Mouse (Mus musculus): Measurements from ENCODE around the gene Ngef.
"Not testable (repeated sequence)": the region's sequence is repeated elsewhere in the genome, so short reads cannot be mapped to it uniquely, and the experiment has no call there.

Ngef gene

DNA sequence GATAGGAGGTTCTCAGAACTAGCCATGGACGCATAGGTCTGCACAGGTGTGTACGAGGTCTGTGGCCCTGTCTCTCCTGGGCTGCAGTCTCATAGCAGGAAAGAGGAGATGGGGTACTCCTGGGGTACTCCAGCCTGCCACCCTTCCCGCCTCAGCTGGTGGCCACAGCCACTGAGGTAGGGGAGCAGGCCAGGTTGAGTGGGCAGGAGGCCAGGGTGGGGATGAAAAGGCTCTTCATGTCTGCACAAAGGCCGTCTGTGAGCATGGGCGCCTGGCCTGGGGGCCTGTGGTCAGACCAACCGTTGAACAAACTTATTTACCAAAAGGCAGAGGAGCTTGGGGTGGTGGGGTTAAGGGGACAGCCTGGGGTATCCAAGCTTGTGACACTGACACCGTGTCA lies 101.8 kb downstream of the Ngef start:
- no peak for DNase-seq

DNA sequence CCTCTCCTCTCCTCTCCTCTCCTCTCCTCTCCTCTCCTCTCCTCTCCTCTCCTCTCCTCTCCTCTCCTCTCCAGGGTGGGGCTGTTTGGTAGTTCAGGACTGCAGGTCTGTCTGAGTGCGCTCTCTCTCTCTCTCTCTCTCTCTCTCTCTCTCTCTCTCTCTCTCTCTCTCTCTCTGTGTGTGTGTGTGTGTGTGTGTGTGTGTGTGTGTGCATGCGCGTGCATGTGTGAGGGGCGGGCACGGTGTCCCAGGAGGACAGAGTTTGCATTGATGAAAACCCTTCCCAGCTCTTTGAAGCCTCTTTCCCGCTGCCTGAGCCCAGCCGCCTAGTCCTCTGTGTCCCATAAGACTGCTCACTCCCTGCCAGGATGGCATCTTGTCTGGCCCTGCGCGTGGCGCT lies 103.7 kb downstream of the Ngef start, which contains the start of gene Snorc:
TSS of gene Snorc (plus strand) at position 301 of the 400 bp plus-strand sequence.
- not testable (repeated sequence) for DNase-seq

DNA sequence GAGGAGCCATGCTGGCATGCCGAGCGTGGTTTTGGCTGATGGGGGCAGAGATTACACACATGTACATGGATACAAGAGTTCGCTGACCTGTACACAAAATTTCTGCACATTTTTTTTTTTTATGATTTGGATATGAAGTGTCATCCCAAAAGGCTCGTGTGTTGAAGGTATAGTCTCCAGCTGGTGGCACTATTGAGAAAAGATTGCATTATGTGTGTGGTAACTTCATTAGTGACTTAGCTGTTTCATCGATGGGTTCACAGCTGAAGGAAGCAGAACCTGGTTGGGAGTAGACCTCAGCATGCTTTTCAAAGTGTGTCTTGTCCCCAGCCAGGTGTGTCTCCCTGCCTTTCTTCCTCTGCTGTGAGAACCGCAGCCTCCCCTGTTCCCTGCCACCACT lies 105.3 kb downstream of the Ngef start:
- no peak for DNase-seq

DNA sequence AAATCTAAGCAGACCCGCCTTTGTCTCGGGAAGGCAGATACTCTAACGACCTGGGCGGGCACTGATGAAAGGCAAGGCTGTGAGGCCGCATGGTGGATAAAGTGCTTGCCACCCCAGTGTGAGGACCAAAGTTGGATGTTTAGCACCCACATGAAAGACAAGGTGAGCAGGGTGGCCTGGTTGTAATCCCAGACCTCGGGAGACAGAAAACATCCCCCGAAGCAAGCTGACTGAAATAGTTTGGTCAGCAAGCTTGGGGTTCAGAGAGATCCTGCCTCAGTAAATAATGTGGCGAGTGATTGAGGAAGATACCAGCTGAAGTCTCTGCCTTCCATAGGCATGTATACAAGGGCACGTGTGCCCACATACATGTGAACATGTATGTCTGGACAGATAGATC lies 106.2 kb downstream of the Ngef start:
- DNase-seq: no peak

DNA sequence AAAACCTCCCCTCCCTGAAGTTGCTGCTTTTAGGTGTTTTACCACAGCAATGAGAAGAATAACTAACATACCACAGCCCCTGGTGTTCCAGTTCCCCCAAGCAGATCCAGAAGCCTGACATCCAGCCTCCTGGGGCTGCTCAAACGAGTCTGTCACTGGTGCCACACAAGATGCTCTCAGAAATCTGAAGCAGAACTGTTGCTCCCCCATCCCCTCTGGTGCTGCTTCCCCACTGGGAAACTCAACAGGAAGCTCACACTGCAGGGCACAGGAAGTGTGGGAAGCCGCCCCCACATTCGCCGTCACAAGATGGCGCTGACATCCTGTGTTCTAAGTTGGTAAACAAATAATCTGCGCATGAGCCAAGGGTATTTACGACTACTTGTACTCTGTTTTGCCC lies 113.8 kb downstream of the Ngef start:
- not testable (repeated sequence) for DNase-seq

DNA sequence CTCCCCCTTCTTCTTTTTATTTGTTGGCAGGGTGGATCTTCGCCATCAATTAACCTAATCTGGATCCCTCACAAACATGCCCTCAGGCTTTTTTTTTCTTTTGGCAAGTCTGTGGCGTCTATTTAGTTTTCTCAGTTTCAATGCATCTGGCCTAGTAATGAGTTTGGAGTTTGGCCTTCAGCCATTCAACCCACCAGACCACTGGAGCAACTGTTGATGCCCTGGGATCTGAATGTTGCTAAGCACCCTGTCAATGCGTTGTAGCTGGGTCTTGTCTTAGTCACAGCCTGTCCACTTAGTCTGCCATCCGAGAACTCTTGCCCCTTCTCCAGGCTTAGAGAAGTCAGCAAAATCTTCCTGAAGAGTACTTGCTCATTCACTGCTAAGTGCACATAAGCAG lies 115.6 kb downstream of the Ngef start:
- DNase-seq: no peak

DNA sequence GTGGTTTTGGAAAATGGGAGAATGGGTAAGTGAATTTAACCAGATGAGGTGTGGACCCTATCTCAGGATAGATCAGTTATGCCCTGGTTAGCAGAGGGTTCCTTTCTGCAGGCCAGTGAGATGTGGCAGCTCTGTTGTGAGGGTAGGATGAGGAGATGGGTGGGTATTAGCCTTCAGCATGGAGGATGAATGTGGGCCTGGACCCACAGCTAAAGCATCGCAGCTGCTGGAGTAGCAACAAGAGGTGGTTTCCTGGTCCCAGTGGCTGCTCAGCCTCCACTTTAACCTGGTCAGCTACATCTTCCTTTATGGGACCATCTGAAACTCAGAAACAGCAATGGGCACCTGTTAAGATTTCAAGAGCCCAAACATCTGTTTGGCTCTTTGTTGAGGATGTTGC lies 117.2 kb downstream of the Ngef start:
- DNase-seq: no peak

DNA sequence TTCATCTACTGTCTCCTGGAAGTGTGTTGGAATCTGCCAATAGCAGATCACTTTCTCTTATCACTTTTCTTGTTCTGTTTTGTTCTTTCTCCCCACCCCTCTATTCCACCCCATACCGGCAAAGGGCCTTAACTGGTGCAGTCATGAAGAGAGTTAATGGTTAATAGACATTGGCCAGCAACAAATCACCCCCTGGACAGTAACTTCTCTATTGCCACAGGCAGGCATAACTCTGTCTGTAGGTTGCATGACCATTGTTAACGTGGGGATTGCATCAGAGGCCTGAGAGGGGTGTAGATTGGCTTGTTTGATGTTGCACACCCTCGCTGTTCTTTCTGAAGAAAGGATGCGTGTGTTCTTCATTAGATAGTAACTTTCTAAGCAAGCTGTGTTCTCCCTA lies 124.2 kb downstream of the Ngef start:
- DNase-seq: no peak

DNA sequence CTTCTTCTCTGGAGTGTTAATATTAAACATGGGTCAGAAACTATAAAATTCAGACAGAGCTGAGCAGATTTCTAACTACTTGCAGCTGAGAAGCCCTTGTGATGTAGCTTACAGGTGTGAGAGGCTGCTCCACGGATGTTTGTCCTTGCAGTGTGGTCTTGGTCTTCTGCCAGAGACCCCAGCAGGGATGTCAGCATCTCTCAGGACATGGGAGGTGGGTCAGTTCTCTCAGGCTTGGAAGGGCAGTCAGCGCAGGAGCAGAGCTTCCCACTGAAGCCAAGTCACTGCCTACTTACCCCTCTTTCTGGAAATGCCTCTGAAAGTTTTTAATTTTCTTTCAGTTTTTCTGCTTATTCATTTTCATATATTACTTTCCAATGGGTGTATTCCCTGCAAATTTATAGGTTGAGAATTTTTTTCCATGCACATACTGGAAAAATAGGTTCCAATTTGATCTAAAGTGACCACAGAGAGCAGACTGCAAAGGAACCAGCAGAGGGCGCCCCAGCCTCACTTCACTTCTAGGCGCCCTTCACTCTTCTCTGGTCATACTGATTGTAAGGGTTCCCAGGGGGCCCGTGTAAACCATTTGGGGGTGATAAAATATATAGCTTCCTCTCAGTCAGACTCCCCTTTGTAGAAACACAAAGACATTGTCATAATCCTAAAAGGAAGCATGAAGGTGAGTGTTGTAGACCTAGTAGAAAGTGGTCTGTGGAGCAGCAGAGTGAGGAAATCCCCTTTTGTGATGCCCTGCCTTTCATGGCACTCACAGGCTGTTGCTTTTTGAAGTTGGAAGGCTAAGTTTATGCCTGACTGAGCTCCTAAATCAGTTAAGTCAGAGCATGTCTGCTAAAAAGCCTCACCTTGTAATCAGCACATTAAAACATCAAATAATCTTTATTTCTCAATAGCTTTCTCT lies 126.2 kb downstream of the Ngef start:
- peak; percentile 88 for DNase-seq

DNA sequence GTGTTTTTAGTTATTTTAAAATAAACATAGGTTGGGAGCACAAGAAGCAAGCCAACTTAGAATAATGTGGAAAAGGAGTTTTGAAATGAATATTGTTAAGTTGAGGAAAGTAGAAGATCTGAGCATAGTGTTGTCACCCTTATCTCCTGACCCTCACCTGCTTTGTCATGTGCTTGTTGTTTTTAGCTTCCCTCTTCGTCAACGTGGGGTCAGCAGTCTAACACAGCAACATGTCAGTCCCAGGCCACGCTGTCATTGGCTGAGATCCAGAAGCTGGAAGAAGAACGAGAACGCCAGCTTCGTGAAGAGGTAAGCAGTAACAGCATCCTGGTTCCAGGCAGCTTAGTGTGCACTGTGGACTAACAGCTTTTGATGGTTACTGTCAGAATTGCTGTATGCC lies 137.1 kb downstream of the Ngef start:
- DNase-seq: no peak

DNA sequence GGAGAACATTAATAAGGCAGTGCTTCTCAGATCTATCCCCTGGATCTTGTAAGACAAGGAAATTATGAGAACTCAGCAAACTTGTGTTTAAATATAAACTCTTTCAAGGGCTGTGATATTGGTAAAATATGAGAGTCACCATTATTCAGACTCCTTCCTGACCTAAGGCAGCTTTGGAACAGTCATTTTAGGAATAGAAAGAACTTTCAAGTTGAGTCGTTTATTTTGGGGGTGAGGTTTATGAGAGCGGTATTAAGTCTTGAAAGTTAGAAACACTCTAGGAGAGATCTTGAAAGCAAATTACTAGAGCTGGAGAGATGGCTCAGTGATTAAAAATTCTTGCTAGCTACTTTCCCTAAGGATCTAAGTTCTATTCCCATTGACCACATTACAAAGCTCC lies 138.5 kb downstream of the Ngef start:
- DNase-seq: no peak
